Mouse (Mus musculus) bone marrow macrophage, adult 2 months (primary cell): ENCODE results near the gene Vstm2b.

Experiments
- CTCF ChIP-seq: IDR thresholded peaks from 2 replicates; pipeline ENCODE4 v1.5.1; 2012; ENCODE audit warnings: low read depth, mild to moderate bottlenecking, low read length, moderate library complexity
- POLR2A ChIP-seq: IDR thresholded peaks from 2 replicates; pipeline ENCODE4 v1.6.1; 2012; ENCODE audit warnings: mild to moderate bottlenecking, low read depth, low read length, borderline replicate concordance

- TF ChIP-seq CTCF (no peak), POLR2A (no peak)
These were observed at the start of gene Vstm2b for GRCm38 (mm10) chr7:40898096-40898710.
